9 mouse cellular contexts compared by ENCODE assay signal in the genomic region with DNA sequence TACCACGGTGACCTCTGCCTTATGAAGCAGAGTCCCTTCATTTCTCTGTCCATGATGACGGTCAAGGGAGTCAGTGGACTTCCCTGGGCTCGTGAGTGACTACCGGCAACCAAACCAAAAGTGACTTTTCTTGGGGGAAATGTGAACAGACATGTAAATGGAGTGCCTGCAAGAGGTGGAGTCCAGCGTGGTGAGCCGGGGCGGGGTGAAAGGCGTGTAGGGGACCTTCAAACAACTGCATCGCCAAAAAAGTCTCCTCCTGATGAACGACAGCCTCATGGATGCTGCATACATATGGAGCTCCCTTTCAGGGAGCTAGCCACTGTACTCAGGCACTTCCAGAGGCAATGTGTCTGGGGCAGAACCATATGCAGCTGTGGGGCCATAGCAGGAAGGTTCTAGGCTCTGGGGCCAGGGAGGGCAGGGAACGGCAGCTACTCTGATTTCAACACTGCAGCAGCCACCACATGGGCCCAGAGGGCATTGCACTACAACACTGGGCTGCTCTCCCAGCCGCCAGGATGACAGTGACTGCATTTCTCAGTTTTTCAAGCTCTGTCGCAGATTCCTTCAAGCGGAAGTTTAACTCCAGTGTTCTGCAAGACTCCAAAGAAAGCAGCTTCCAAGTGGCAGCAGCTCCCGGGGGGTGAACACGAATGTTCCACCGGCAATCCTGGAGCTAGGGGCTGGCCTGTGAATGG. TPM values are rescaled to one million over a fixed set of nuclear protein-coding genes. Genes with fewer than 3 reads are reported as not detected.
DNase-seq lines count a peak whose midpoint lies in the region; ATAC-seq lines count a peak whose summit lies in the region.
"Had no signal": no experiment of that assay in that cellular context is flagged by ENCODE, and none has a peak within 500 bp of the region (broad histone marks: within the 10 kb centered on the region; RNA-seq: fewer than 3 reads in every experiment).

No protein-coding gene starts in this region.

- H3K27ac ChIP-seq in intestine, embryonic 16.5 days (ENCODE audit: low read length) = 0 out of 2 replicates have a peak overlapping the region, but pooled peaks have one; percentile 13
- no peak overlapping the region; the same call in 1 of the 2 replicates for H3K27ac ChIP-seq in neural tube, embryonic 15.5 days (replicated peaks)
- H3K27ac ChIP-seq in kidney, embryonic 14.5 days (ENCODE audit: low read depth, low read length) = no peak overlapping the region

- H3K4me2 ChIP-seq in intestine, embryonic 16.5 days (ENCODE audit: low read depth, low read length) = no peak overlapping the region
- H3K4me2 ChIP-seq in neural tube, embryonic 15.5 days = no peak overlapping the region
- no peak overlapping the region for H3K4me2 ChIP-seq in kidney, embryonic 14.5 days (replicated peaks; ENCODE audit: low read depth, low read length)

- no peaks in the 10 kb centered on the region for H3K27me3 ChIP-seq in intestine, embryonic 16.5 days (replicated peaks; ENCODE audit: control insufficient read depth, insufficient read depth, low read length)
- no peaks in the 10 kb centered on the region for H3K27me3 ChIP-seq in neural tube, embryonic 15.5 days (replicated peaks)
- no peaks in the 10 kb centered on the region for H3K27me3 ChIP-seq in kidney, embryonic 14.5 days (ENCODE audit: control insufficient read depth, insufficient read depth, low read length)

- no peaks in the 10 kb centered on the region for H3K9me3 ChIP-seq in intestine, embryonic 16.5 days (ENCODE audit: control insufficient read depth, low read length)
- no peaks in the 10 kb centered on the region for H3K9me3 ChIP-seq in neural tube, embryonic 15.5 days (replicated peaks)
- no peaks in the 10 kb centered on the region for H3K9me3 ChIP-seq in kidney, embryonic 14.5 days (ENCODE audit: control insufficient read depth, low read length)

- 73% methylated on average over 17 of the region's 17 CpGs for WGBS in intestine, embryonic 16.5 days
- WGBS in neural tube, embryonic 15.5 days = 64% methylated on average over 17 of the region's 17 CpGs
- 72% methylated on average over 17 of the region's 17 CpGs for WGBS in kidney, embryonic 14.5 days

- H3K4me1 ChIP-seq in intestine, embryonic 16.5 days (ENCODE audit: control insufficient read depth, insufficient read depth, low read length) = peaks cover 38% of the 10 kb centered on the region
- H3K4me1 ChIP-seq in neural tube, embryonic 15.5 days = peaks cover 33% of the 10 kb centered on the region
- peaks cover 20% of the 10 kb centered on the region; the same call in 1 of the 2 replicates for H3K4me1 ChIP-seq in kidney, embryonic 14.5 days (ENCODE audit: control insufficient read depth, insufficient read depth, low read length)

- no peaks in the 10 kb centered on the region for H3K36me3 ChIP-seq in intestine, embryonic 16.5 days (ENCODE audit: control insufficient read depth, insufficient read depth, low read length)
- no peaks in the 10 kb centered on the region for H3K36me3 ChIP-seq in neural tube, embryonic 15.5 days
- no peaks in the 10 kb centered on the region for H3K36me3 ChIP-seq in kidney, embryonic 14.5 days (ENCODE audit: control insufficient read depth, insufficient read depth, low read length)

- peak; percentile 95 for DNase-seq in heart, adult 11 months
- no peak for DNase-seq in heart, adult 8-10 months (ENCODE audit: low spot score)
- peak; percentile 37 for DNase-seq in right cerebral cortex, adult 18-20 months
- DNase-seq in right cerebral cortex, postnatal 36 days (ENCODE audit: low spot score in 2 of 2) = no peak
- DNase-seq in T-cell, adult 2 months (ENCODE audit: low spot score) = no peak
- DNase-seq: gastrocnemius, postnatal 10 days had no signal

- H3K4me3 ChIP-seq in intestine, embryonic 16.5 days (ENCODE audit: low read length) = no peak overlapping the region
- no peak overlapping the region for H3K4me3 ChIP-seq in neural tube, embryonic 15.5 days (replicated peaks)
- no peak overlapping the region for H3K4me3 ChIP-seq in kidney, embryonic 14.5 days (ENCODE audit: low read length)

- H3K9ac ChIP-seq in intestine, embryonic 16.5 days (ENCODE audit: low read depth, low read length) = no peak overlapping the region
- no peak overlapping the region for H3K9ac ChIP-seq in neural tube, embryonic 15.5 days (replicated peaks)
- H3K9ac ChIP-seq in kidney, embryonic 14.5 days (ENCODE audit: low read depth, low read length) = no peak overlapping the region

- ATAC-seq in intestine, embryonic 16.5 days = no peak
- no peak for ATAC-seq in neural tube, embryonic 15.5 days (ENCODE audit: low FRiP score)
- no peak for ATAC-seq in kidney, embryonic 14.5 days (ENCODE audit: low FRiP score, low TSS enrichment)

RNA-seq across cellular contexts. Expression of gene Mgll, which starts 36.9 kb away (rescaled TPM):
- total RNA-seq in heart, adult 8-10 months (2022) = 100 to 1,000 TPM in 2 of 4 experiments, 10 to 100 TPM in 2; 74.8 to 134 (median 102) TPM
- polyA plus RNA-seq in intestine, embryonic 16.5 days (2015; fragmentation: Nextera tagmentation; extraction: Ambion mirVana) = 73.3 and 82.8 TPM in 2 replicates
- polyA plus RNA-seq in neural tube, embryonic 15.5 days (2015; fragmentation: Nextera tagmentation; extraction: Ambion mirVana) = 72.1 and 74.7 TPM in 2 replicates
- 22.8 and 29.9 TPM in 2 replicates for polyA plus RNA-seq in kidney, embryonic 14.5 days (2014; fragmentation: Nextera tagmentation; extraction: Ambion mirVana)

Comparison
In these comparisons a context has a peak if more than half of its experiments do, and no peak if none do; other contexts are left out.
1. DNase-seq: peak in heart, adult 11 months (single experiment) and right cerebral cortex, adult 18-20 months (single experiment); none in heart, adult 8-10 months (single experiment), right cerebral cortex, postnatal 36 days (0 of 2) and T-cell, adult 2 months (single experiment).